Mouse (Mus musculus) kidney, postnatal 10 days (tissue): ENCODE results near the gene Nars2.

ENCODE experiments used
- DNase-seq: peaks from one replicate; pipeline ENCODE4 v3.0.0; 2021; ENCODE audit warnings: mixed read lengths

The Nars2 gene

DNA sequence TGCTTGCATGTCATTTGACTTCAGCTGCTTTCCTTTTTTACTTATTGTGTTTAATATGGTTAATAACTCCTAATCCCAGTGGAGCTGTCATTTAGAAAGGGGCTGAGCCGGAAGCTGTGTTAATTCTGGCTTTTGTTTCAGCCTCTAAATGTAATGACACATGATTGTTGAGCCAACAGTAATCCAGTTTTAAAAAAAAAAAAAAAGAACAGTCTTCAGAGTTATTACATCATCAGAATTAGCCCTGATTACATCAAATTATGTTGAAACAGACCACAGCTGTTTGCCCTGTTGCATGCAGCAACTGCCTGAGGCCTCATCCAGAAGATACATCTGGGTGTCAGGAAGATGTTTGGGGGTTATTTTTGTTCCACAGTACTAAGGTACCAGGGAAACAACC lies 123.7 kb downstream of the Nars2 start:
- no peak for DNase-seq

- no peak for DNase-seq
Observed at GRCm38 (mm10) chr7:97076977-97077376, 125.7 kb downstream of the Nars2 start.

GRCm38 (mm10) chr7:97078685-97079084 lies 127.4 kb downstream of the Nars2 start:
- no peak for DNase-seq

GRCm38 (mm10) chr7:97079145-97079544 lies 127.8 kb downstream of the Nars2 start:
- peak; percentile 54 for DNase-seq

DNA sequence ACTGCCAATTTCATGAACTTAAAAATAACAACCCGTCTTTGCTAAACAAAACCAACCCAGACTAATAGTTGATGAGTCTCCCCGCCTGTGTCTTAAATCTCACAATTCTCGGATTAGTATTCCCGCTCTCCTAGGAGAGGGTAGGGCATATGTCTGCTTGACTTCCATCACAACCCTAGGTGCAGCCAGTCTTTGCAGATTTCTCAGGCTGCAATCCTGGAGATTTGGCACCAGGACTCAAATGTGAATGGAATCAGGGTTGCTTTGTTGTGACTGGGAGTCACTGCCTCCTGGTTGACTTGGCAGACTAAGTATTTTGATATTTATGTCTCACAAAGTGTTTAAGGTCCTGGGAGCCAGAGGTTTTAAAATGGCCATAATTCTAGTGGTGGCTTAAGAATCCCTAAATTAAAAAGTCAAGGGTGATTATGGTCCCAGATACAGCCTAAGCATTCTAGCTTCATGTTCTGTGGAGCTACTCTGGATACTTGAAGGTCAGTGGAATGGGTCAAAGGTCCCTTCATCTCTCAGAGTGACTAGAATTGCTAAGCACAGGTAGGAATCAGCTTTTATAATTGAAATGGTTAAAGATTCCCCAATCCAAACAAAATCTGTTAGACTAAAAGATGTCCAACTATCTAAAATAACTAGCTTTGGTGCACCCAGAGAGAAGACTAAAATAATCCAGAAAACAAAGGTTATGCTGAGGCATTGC lies 128.5 kb downstream of the Nars2 start:
- DNase-seq: no peak

GRCm38 (mm10) chr7:97080621-97081241 lies 129.4 kb downstream of the Nars2 start:
- DNase-seq: peak; percentile 46

DNA sequence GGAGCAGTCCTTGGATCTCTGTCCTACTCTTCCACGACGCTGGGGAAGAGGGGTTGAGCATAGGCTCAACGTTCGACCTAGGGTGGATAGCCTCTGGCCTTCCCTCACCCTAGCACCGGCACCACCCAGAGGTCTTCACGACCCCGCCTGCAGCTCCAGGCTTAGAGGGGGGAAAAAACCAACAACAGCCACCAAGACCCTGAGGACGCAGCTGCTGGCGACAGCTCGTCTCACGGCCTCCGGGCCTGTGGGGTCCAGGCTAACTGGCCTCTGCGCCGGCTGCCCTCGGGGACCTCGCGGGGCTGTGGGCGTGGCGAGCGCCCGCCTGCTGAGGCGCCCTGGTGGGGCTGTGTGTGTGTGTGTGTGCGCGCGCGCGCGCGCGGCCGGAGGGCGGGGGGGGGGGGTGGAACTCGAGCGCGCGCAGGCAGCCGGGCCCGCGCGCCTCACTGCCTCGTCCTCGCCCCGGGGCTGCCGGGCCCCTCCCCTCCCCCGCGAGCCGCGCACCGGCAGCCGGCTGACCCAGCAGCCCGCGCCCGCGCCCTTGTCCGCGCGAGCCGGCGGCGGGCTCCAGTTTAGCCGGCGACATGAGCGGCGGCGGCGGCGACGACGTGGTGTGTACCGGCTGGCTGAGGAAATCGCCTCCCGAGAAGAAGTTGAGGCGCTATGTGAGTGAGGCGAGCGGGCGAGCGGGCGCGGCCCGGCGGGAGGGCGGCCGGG lies 130.1 kb downstream of the Nars2 start, which contains the start of gene Gab2:
TSS of gene Gab2 (plus strand) at position 345 of the 717 bp plus-strand sequence.
- DNase-seq: peak; percentile 88

DNA sequence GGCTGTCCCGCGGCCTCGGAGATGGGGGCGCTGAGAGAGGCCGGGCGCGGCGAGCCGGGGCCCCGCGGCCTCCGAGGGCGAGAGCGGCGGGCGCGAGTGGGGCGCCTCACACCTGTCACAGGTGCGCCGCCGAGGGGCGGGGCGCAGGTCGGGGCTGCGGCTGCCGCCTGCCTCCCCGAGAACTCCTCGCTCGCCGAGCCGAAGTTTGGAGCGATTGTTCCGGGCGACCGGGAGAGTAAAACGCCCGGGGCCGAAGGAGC lies 130.6 kb downstream of the Nars2 start:
- peak; percentile 66 for DNase-seq

GRCm38 (mm10) chr7:97082219-97083101 lies 131.2 kb downstream of the Nars2 start:
- DNase-seq: peak; percentile 88

DNA sequence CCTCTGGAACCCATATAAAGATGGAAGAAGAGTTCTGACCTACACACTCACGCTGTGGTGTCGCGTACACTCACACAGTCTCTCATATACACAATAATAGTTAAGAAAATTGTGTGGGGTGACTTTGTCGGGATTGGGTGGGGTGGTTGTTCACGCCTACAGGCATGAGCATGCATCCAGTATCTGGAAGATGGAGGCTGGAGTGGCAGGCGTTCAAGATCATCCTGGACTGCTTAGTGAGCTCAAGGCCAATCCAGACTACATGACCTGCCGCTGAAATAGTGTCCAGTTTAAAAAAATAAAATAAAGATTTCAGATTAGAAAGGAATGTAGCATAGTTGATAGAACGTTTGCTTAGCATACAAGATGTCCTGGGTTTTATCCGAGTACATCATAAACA lies 132.3 kb downstream of the Nars2 start:
- DNase-seq: no peak

DNA sequence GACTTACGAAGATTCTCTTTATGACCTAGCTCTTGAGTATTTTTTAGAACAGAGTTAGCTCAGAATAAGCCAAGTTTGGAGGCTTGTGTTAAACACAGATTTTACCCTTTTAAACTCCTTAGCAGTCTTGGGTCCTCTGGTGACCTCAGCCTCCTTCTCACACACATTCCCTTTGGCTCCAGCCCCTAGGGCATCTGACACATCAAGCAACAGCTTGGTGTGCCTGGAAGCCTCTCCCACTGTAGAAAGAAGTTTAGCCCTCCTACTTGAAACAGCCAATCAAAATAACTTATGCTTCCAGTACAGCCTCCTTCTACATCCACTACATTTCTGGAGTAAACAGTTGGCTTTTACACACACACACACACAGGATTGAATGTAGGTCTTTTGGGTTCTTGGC lies 132.9 kb downstream of the Nars2 start:
- DNase-seq: peak; percentile 32

- DNase-seq: no peak
Observed at GRCm38 (mm10) chr7:97085291-97085690, 134.0 kb downstream of the Nars2 start.

- DNase-seq: no peak
Observed at GRCm38 (mm10) chr7:97094241-97094640, 142.9 kb downstream of the Nars2 start.

- DNase-seq: no peak
Observed at GRCm38 (mm10) chr7:97108119-97108518, 156.8 kb downstream of the Nars2 start.
